Mouse (Mus musculus) erythroblast, embryonic 14.5 days (primary cell): ENCODE data around the gene Pdhb. TPM values are rescaled to one million over a fixed set of nuclear protein-coding genes. Genes with fewer than 3 reads are reported as not detected.

Source experiments
- H3K27me3 ChIP-seq: 2 replicates; pipeline ENCODE4 v1.6.1; 2012; ENCODE audit warnings: inconsistent platforms; ENCODE audit not compliant: control insufficient read depth
- H3K36me3 ChIP-seq: 2 replicates; pipeline ENCODE4 v1.6.1; 2012; ENCODE audit warnings: mild to moderate bottlenecking, inconsistent platforms; ENCODE audit not compliant: control insufficient read depth
- H3K4me1 ChIP-seq: 2 replicates; pipeline ENCODE4 v1.6.1; 2012; ENCODE audit warnings: inconsistent platforms; ENCODE audit not compliant: control insufficient read depth
- H3K4me3 ChIP-seq: replicated peaks from 2 replicates; pipeline ENCODE3; 2012; ENCODE audit warnings: moderate library complexity, mild to moderate bottlenecking, inconsistent platforms
- H3K9me3 ChIP-seq: 2 replicates; pipeline ENCODE4 v1.6.1; 2012; ENCODE audit warnings: low read length, inconsistent platforms, mixed read lengths; ENCODE audit not compliant: control insufficient read depth
- GATA1 ChIP-seq: IDR thresholded peaks from 2 replicates; pipeline ENCODE4 v1.6.1; 2012; ENCODE audit warnings: low read length, inconsistent platforms, mixed read lengths
- TAL1 ChIP-seq: IDR thresholded peaks from 3 replicates; pipeline ENCODE4 v1.6.1; 2012; ENCODE audit warnings: low read length, inconsistent platforms, mixed read lengths
- polyA plus RNA-seq: library from polyadenylated mRNA; stranded (reverse); fragments of >175 nt; gene quantifications from 2 replicates; pipeline ENCODE4 v1.2.3, GENCODE M21; 2012

Gene Pdhb
- polyA plus RNA-seq, 1 experiment: 7.8 TPM

DNA sequence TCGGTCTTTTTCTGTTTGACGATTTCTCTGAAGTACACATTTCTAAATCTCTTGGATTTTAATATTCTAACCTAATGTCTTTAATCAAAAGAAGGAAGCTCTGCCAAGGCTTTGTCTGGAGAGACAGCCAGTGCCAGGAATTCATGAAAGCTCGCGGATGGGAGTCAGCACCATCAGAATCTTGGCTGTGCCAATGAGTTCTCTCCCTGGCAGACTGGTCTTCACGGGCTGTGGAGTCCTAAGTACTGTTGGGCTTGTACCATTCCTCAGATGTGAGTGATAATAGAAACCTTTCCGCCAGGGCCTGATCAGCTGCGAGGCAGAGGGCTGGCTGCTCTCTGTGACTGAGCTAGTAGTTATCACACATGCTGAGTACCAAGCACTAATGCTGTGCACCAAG is 49.7 kb downstream of the Pdhb start:
- Histone ChIP-seq H3K36me3 (peaks cover 11% of the 10 kb centered on the region), H3K9me3 (no peaks in the 10 kb centered on the region), H3K4me3 (no peak overlapping the region), H3K27me3 (no peaks in the 10 kb centered on the region), H3K4me1 (no peaks in the 10 kb centered on the region)
- TF ChIP-seq TAL1 (no peak), GATA1 (no peak)

DNA sequence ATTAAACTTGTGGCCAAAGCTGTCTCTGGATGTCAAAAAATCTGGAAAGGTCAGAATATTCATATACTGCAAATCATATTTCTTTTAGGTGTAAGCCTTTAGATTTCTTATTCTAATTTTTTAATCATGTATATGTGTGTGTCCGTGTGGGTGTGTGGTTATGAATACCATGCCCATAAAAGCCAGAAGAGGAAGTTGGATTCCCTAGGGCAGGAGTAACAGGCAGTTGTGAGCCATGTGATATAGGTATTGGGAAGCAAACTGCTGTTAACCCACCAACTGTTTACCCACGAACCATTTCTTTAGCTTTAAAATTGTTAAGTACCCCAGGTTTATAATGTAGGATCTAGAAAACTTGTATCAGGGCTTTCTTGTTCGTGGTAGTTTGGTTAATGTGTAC is 52.9 kb downstream of the Pdhb start:
- no peaks in the 10 kb centered on the region for H3K9me3 ChIP-seq
- H3K4me3 ChIP-seq: no peak overlapping the region
- no peaks in the 10 kb centered on the region for H3K27me3 ChIP-seq
- no peak for TF ChIP-seq TAL1
- peaks cover 9% of the 10 kb centered on the region for H3K36me3 ChIP-seq
- H3K4me1 ChIP-seq: no peaks in the 10 kb centered on the region

DNA sequence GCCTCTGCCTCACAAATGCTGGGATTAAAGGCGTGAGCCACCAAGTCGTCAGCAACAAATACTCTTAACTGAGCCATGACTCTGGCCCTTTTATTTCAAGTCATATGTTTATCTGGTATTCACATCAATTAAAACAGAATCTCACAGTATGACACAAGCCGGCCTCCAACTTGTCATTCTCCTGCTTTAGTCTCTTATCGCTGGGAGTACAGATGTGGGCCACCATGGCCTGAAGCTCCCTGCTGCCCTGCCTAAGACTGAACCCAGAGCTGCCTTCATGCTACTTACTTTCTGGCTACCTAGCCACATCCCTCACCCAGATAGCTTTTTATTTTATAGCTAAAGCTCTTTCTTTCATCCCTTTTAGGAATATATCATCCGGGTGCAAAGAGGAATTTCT is 53.4 kb downstream of the Pdhb start:
- no peaks in the 10 kb centered on the region for H3K4me1 ChIP-seq
- no peaks in the 10 kb centered on the region for H3K27me3 ChIP-seq
- H3K36me3 ChIP-seq: peaks cover 9% of the 10 kb centered on the region
- H3K9me3 ChIP-seq: no peaks in the 10 kb centered on the region
- TF ChIP-seq GATA1: no peak
- no peak for TF ChIP-seq TAL1
- no peak overlapping the region for H3K4me3 ChIP-seq

DNA sequence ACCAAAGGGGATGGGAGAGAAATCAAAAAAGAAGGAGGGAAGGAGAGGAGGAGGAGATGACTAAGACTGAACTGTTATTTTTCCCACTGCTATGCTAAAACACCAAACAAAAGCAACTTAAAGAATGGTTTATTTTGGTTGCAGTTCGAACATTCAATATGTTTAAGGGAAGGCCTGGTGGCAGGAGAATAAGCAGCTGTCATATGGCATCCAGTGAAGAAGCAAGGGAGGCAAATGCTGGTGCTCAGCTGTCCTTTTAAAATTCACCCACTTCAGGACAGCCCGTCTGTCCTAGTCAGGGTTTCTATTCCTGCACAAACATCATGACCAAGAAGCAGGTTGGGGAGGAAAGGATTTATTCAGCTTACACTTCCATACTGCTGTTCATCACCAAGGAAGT is 55.5 kb downstream of the Pdhb start:
- Histone ChIP-seq H3K9me3 (no peaks in the 10 kb centered on the region), H3K4me1 (no peaks in the 10 kb centered on the region), H3K4me3 (no peak overlapping the region), H3K36me3 (peaks cover 5% of the 10 kb centered on the region), H3K27me3 (no peaks in the 10 kb centered on the region)
- no peak for TF ChIP-seq TAL1
- no peak for TF ChIP-seq GATA1

Other genes starting within 250 kb of the Pdhb start
- not detected in 2 replicates for gene Gm45521, start 215.7 kb downstream of the Pdhb start, polyA plus RNA-seq
- 0.01 TPM in 1 of 2 replicates, not detected in the other for gene Dnase1l3, start 178.5 kb downstream of the Pdhb start, polyA plus RNA-seq
- gene Abhd6, start 170.1 kb downstream of the Pdhb start, polyA plus RNA-seq: not detected in 2 replicates
- gene Rpp14, start 92.7 kb downstream of the Pdhb start, polyA plus RNA-seq: 0.06 TPM in 2 replicates
- 0.14 and 0.34 TPM in 2 replicates for gene Pxk, start 74.8 kb downstream of the Pdhb start, polyA plus RNA-seq
- 0.13 and 0.15 TPM in 2 replicates for gene Kctd6, start 41.1 kb upstream of the Pdhb start, polyA plus RNA-seq
- gene Acox2, start 86.3 kb upstream of the Pdhb start, polyA plus RNA-seq: not detected in 2 replicates
- gene Fam107a, start 145.0 kb upstream of the Pdhb start, polyA plus RNA-seq: not detected in 2 replicates
- gene Oit1, start 205.7 kb upstream of the Pdhb start, polyA plus RNA-seq: not detected in 2 replicates